Mouse (Mus musculus): ENCODE measurements around the gene Hist1h2bg. TPM values are rescaled to one million over a fixed set of nuclear protein-coding genes. Genes with fewer than 3 reads are reported as not detected.

Gene Hist1h2bg
- polyA plus RNA-seq, 1 experiment from 2014 or later = 6.3 TPM

GRCm38 (mm10) chr13:23609844-23610243 is 38.6 kb downstream of the Hist1h2bg start:
- H3K9me3 ChIP-seq (ENCODE audit: control insufficient read depth, low read length) = no peaks in the 10 kb centered on the region
- 0 out of 2 replicates have a peak, but pooled peaks cover 3% of the 10 kb centered on the region for H3K36me3 ChIP-seq (ENCODE audit: control insufficient read depth, insufficient read depth, low read length)
- no peak for DNase-seq (ENCODE audit: low spot score)
- no peak overlapping the region for H3K9ac ChIP-seq (ENCODE audit: low read depth, low read length)
- H3K27me3 ChIP-seq (replicated peaks; ENCODE audit: control insufficient read depth, insufficient read depth, low read length) = no peaks in the 10 kb centered on the region
- no peak overlapping the region for H3K4me2 ChIP-seq
- H3K27ac ChIP-seq (ENCODE audit: low read depth, low read length) = 0 out of 2 replicates have a peak overlapping the region, but pooled peaks have one; percentile 41
- H3K4me3 ChIP-seq (ENCODE audit: low read depth, low read length) = no peak overlapping the region
- H3K4me1 ChIP-seq (replicated peaks; ENCODE audit: control insufficient read depth, insufficient read depth, low read length) = peaks cover 8% of the 10 kb centered on the region; the same call in 1 of the 2 replicates
- ATAC-seq (replicated peaks; ENCODE audit: low FRiP score) = no peak

DNA sequence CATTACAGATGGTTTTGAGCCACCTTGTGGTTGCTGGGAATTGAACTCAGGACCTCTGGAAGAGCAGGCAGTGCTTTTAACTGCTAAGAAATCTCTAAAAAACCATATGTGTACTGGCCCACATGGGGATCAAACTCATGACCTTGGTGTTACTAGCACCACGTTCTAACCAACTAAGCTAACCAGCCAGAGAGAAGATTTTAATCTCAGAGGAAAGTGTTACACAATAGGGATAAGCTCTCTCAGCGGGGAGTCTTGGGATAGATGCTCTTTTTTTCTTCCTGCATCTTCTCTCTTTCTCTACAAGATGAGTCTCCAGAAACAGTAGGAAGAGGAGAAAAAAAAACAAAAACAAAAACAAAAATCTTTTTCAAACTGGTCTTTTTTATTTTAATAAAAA is 39.2 kb downstream of the Hist1h2bg start:
- ATAC-seq (replicated peaks; ENCODE audit: low FRiP score) = no peak
- no peak overlapping the region for H3K27ac ChIP-seq (ENCODE audit: low read depth, low read length)

DNA sequence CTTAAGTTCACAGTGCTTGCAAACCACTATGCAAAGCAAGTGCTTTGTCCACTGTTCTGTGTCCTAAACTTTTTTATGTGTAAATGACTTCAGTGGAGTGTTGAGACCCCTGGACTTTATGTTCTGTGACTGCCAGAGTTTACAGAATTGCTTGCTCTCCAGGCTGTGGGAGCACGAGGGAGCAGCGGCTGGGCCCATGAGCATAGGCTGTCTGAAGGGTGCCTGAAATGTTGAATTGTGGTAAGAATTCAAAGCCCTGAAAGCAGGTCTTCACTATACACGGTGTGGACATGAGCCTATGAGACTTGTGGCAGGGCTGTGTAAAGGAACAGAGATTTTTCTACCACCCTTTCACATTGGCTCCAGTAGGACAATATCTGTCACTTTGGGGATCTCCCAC is 40.4 kb downstream of the Hist1h2bg start:
- Histone ChIP-seq H3K27me3 (replicated peaks; ENCODE audit: control insufficient read depth, insufficient read depth, low read length) (no peaks in the 10 kb centered on the region), H3K36me3 (ENCODE audit: control insufficient read depth, insufficient read depth, low read length) (0 out of 2 replicates have a peak, but pooled peaks cover 3% of the 10 kb centered on the region), H3K9me3 (ENCODE audit: control insufficient read depth, low read length) (no peaks in the 10 kb centered on the region), H3K4me2 (no peak overlapping the region), H3K4me3 (ENCODE audit: low read depth, low read length) (no peak overlapping the region), H3K9ac (ENCODE audit: low read depth, low read length) (no peak overlapping the region), H3K27ac (ENCODE audit: low read depth, low read length) (no peak overlapping the region), H3K4me1 (replicated peaks; ENCODE audit: control insufficient read depth, insufficient read depth, low read length) (peaks cover 8% of the 10 kb centered on the region; the same call in 1 of the 2 replicates)
- 83% methylated on average over 3 of the region's 3 CpGs for WGBS
- DNase-seq (ENCODE audit: low spot score) (no peak), ATAC-seq (replicated peaks; ENCODE audit: low FRiP score) (no peak)

More for the DNA sequence above, 39.2 kb downstream of the Hist1h2bg start:
- no peaks in the 10 kb centered on the region for H3K27me3 ChIP-seq (replicated peaks; ENCODE audit: control insufficient read depth, insufficient read depth, low read length)
- no peak overlapping the region for H3K9ac ChIP-seq (ENCODE audit: low read depth, low read length)
- no peak overlapping the region for H3K4me2 ChIP-seq
- H3K4me3 ChIP-seq (ENCODE audit: low read depth, low read length) = no peak overlapping the region
- no peak for DNase-seq (ENCODE audit: low spot score)
- 0 out of 2 replicates have a peak, but pooled peaks cover 3% of the 10 kb centered on the region for H3K36me3 ChIP-seq (ENCODE audit: control insufficient read depth, insufficient read depth, low read length)
- H3K4me1 ChIP-seq (replicated peaks; ENCODE audit: control insufficient read depth, insufficient read depth, low read length) = peaks cover 8% of the 10 kb centered on the region; the same call in 1 of the 2 replicates
- 61% methylated on average over 2 of the region's 2 CpGs for WGBS
- H3K9me3 ChIP-seq (ENCODE audit: control insufficient read depth, low read length) = no peaks in the 10 kb centered on the region

- Histone ChIP-seq H3K4me3 (ENCODE audit: low read depth, low read length) (peak overlapping the region; percentile 68), H3K36me3 (ENCODE audit: control insufficient read depth, insufficient read depth, low read length) (no peaks in the 10 kb centered on the region), H3K27ac (ENCODE audit: low read depth, low read length) (peak overlapping the region; percentile 100), H3K27me3 (replicated peaks; ENCODE audit: control insufficient read depth, insufficient read depth, low read length) (no peaks in the 10 kb centered on the region), H3K4me1 (replicated peaks; ENCODE audit: control insufficient read depth, insufficient read depth, low read length) (peaks cover 11% of the 10 kb centered on the region; the same call in 1 of the 2 replicates), H3K4me2 (peak overlapping the region; percentile 96), H3K9me3 (ENCODE audit: control insufficient read depth, low read length) (no peaks in the 10 kb centered on the region), H3K9ac (ENCODE audit: low read depth, low read length) (peak overlapping the region; percentile 98)
- DNase-seq (ENCODE audit: low spot score) (no peak), ATAC-seq (replicated peaks; ENCODE audit: low FRiP score) (no peak)
- WGBS = 41% methylated on average over 12 of the region's 12 CpGs
These were observed 49.0 kb downstream of the Hist1h2bg start for GRCm38 (mm10) chr13:23620056-23620732.

DNA sequence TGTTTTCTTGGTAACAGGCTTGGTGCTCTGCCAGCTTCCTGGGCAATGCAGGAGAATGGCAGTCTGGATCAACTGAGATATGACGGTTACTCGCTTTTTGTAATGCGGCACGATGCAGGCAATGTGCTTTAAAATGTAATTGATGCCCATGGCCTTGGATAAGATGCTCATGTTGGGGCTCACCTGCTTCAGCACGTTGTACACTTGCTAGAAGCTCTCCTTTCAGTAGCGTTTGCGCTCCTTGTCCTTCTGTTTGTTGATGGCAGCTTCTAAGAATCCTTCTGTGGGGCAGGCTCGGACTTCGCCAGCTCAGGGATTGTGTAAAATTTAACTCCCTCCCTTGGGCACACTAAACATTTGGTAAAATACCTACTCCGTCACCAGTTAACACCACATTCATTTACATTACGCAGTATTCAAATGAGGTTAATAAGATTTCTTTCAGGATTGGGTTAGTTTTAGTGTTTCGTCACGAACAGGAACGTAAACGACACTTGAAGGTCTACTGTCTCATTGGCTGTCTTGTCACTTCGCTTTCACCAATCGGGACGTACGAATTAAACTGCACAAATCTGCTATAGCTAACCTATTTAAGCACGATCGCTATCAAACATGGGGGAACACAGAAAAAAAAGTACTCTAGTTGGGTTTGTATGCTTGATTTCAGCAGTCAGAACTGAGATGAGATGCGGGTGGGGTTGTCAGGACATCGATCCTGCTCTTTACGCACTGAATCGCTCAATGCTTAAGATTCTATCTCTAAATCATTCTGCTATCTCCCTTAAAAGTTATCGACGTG is 49.7 kb downstream of the Hist1h2bg start, which contains the start of gene Hist1h2be:
Hist1h2be (minus strand) TSS at position 392 of the 799 bp plus-strand sequence.
- peak within 1 kb of the TSS; percentile 96 for H3K4me2 ChIP-seq
- H3K36me3 ChIP-seq (ENCODE audit: control insufficient read depth, insufficient read depth, low read length) = no peaks in the 10 kb centered on the region
- DNase-seq (ENCODE audit: low spot score) (peak; percentile 73), ATAC-seq (replicated peaks; ENCODE audit: low FRiP score) (peak; percentile 77)
- H3K9me3 ChIP-seq (ENCODE audit: control insufficient read depth, low read length) = no peaks in the 10 kb centered on the region
- H3K4me1 ChIP-seq (replicated peaks; ENCODE audit: control insufficient read depth, insufficient read depth, low read length) = peaks cover 11% of the 10 kb centered on the region; the same call in 1 of the 2 replicates
- peak within 1 kb of the TSS; percentile 98 for H3K9ac ChIP-seq (ENCODE audit: low read depth, low read length)
- peak within 1 kb of the TSS; percentile 68 for H3K4me3 ChIP-seq (ENCODE audit: low read depth, low read length)
- H3K27me3 ChIP-seq (replicated peaks; ENCODE audit: control insufficient read depth, insufficient read depth, low read length) = no peaks in the 10 kb centered on the region
- H3K27ac ChIP-seq (ENCODE audit: low read depth, low read length) = peak within 1 kb of the TSS; percentile 100
- WGBS = 1% methylated on average over 27 of the region's 27 CpGs

Small RNAs within 50 kb of the gene (microRNA-seq; reads per million reads assigned to microRNA genes)
- gene Gm44297 (ENCODE audit: borderline number of aligned reads) (4.2 reads per million, percentile 9 among the genes with 10 or more reads in this experiment), gene Gm44359 (ENCODE audit: borderline number of aligned reads) (1.1 reads per million), gene Gm44394 (ENCODE audit: borderline number of aligned reads) (1.8 reads per million)

Other genes with a start within 250 kb of the Hist1h2bg start
- 36.4 and 37.0 TPM in 2 replicates for gene Zfp322a, start 202.2 kb upstream of the Hist1h2bg start, polyA plus RNA-seq (2014; fragmentation: Nextera tagmentation; extraction: Ambion mirVana)
- 13.1 and 13.4 TPM in 2 replicates for gene Abt1, start 147.5 kb upstream of the Hist1h2bg start, polyA plus RNA-seq (2014; fragmentation: Nextera tagmentation; extraction: Ambion mirVana)
- gene Btn1a1, start 105.5 kb upstream of the Hist1h2bg start, polyA plus RNA-seq (2014; fragmentation: Nextera tagmentation; extraction: Ambion mirVana) = 1.8 and 2.2 TPM in 2 replicates
- 0.08 and 0.32 TPM in 2 replicates for gene Btn2a2, start 82.5 kb upstream of the Hist1h2bg start, polyA plus RNA-seq (2014; fragmentation: Nextera tagmentation; extraction: Ambion mirVana)
- 3.3 and 4.3 TPM in 2 replicates for gene Hist1h4h, start 40.3 kb upstream of the Hist1h2bg start, polyA plus RNA-seq (2014; fragmentation: Nextera tagmentation; extraction: Ambion mirVana)
- gene Hist1h2af, start 37.5 kb upstream of the Hist1h2bg start, polyA plus RNA-seq (2014; fragmentation: Nextera tagmentation; extraction: Ambion mirVana) = 1.1 and 5.1 TPM in 2 replicates
- gene Hist1h3g, start 36.0 kb upstream of the Hist1h2bg start, polyA plus RNA-seq (2014; fragmentation: Nextera tagmentation; extraction: Ambion mirVana) = 5.2 TPM in 2 replicates
- gene Hist1h2bh, start 28.0 kb upstream of the Hist1h2bg start, polyA plus RNA-seq (2014; fragmentation: Nextera tagmentation; extraction: Ambion mirVana) = 1.6 and 1.7 TPM in 2 replicates
- gene Hist1h3f, start 27.3 kb upstream of the Hist1h2bg start, polyA plus RNA-seq (2014; fragmentation: Nextera tagmentation; extraction: Ambion mirVana) = 0.42 and 0.62 TPM in 2 replicates
- gene Hist1h4f, start 19.7 kb upstream of the Hist1h2bg start, polyA plus RNA-seq (2014; fragmentation: Nextera tagmentation; extraction: Ambion mirVana) = 0.66 and 1.4 TPM in 2 replicates
- 0.68 and 0.82 TPM in 2 replicates for gene Hist1h1d, start 18.1 kb upstream of the Hist1h2bg start, polyA plus RNA-seq (2014; fragmentation: Nextera tagmentation; extraction: Ambion mirVana)
- 3.5 and 5.6 TPM in 2 replicates for gene Hist1h3e, start 9.0 kb upstream of the Hist1h2bg start, polyA plus RNA-seq (2014; fragmentation: Nextera tagmentation; extraction: Ambion mirVana)
- gene Hist1h2ae, start 176 bp upstream of the Hist1h2bg start, polyA plus RNA-seq (2014; fragmentation: Nextera tagmentation; extraction: Ambion mirVana) = 61.3 and 62.9 TPM in 2 replicates
- gene Hist1h2bf, start 2.8 kb downstream of the Hist1h2bg start, polyA plus RNA-seq (2014; fragmentation: Nextera tagmentation; extraction: Ambion mirVana) = 1.8 TPM in 2 replicates
- gene Hist1h2ad, start 3.0 kb downstream of the Hist1h2bg start, polyA plus RNA-seq (2014; fragmentation: Nextera tagmentation; extraction: Ambion mirVana) = 0.84 and 0.92 TPM in 2 replicates
- 7.7 and 8.5 TPM in 2 replicates for gene Hist1h3d, start 4.4 kb downstream of the Hist1h2bg start, polyA plus RNA-seq (2014; fragmentation: Nextera tagmentation; extraction: Ambion mirVana)
- gene Hist1h4d, start 10.2 kb downstream of the Hist1h2bg start, polyA plus RNA-seq (2014; fragmentation: Nextera tagmentation; extraction: Ambion mirVana) = 92.8 and 99.3 TPM in 2 replicates
- gene Hist1h2be, start 49.7 kb downstream of the Hist1h2bg start, polyA plus RNA-seq (2014; fragmentation: Nextera tagmentation; extraction: Ambion mirVana) = 4.4 TPM in 2 replicates
- gene Hist1h1e, start 51.2 kb downstream of the Hist1h2bg start, polyA plus RNA-seq (2014; fragmentation: Nextera tagmentation; extraction: Ambion mirVana) = 17.5 and 21.2 TPM in 2 replicates
- gene Hist1h2ac, start 112.6 kb downstream of the Hist1h2bg start, polyA plus RNA-seq (2014; fragmentation: Nextera tagmentation; extraction: Ambion mirVana) = 0.79 and 1.5 TPM in 2 replicates
- 31.9 and 35.7 TPM in 2 replicates for gene Hist1h2bc, start 112.8 kb downstream of the Hist1h2bg start, polyA plus RNA-seq (2014; fragmentation: Nextera tagmentation; extraction: Ambion mirVana)
- not detected in 2 replicates for gene Hist1h1t, start 124.4 kb downstream of the Hist1h2bg start, polyA plus RNA-seq (2014; fragmentation: Nextera tagmentation; extraction: Ambion mirVana)
- gene Hist1h4c, start 127.1 kb downstream of the Hist1h2bg start, polyA plus RNA-seq (2014; fragmentation: Nextera tagmentation; extraction: Ambion mirVana) = 5.1 and 5.2 TPM in 2 replicates
- 6.1 and 7.2 TPM in 2 replicates for gene Hfe, start 139.5 kb downstream of the Hist1h2bg start, polyA plus RNA-seq (2014; fragmentation: Nextera tagmentation; extraction: Ambion mirVana)
- 24.2 and 25.8 TPM in 2 replicates for gene Hist1h1c, start 167.4 kb downstream of the Hist1h2bg start, polyA plus RNA-seq (2014; fragmentation: Nextera tagmentation; extraction: Ambion mirVana)
- 6.1 and 6.7 TPM in 2 replicates for gene Hist1h3c, start 174.2 kb downstream of the Hist1h2bg start, polyA plus RNA-seq (2014; fragmentation: Nextera tagmentation; extraction: Ambion mirVana)
- 3.1 and 4.6 TPM in 2 replicates for gene Hist1h2bb, start 175.3 kb downstream of the Hist1h2bg start, polyA plus RNA-seq (2014; fragmentation: Nextera tagmentation; extraction: Ambion mirVana)
- gene Hist1h2ab, start 179.7 kb downstream of the Hist1h2bg start, polyA plus RNA-seq (2014; fragmentation: Nextera tagmentation; extraction: Ambion mirVana) = 38.5 and 42.1 TPM in 2 replicates
- gene Hist1h3b, start 180.9 kb downstream of the Hist1h2bg start, polyA plus RNA-seq (2014; fragmentation: Nextera tagmentation; extraction: Ambion mirVana) = 5.5 and 8.3 TPM in 2 replicates
- gene Hist1h4b, start 185.6 kb downstream of the Hist1h2bg start, polyA plus RNA-seq (2014; fragmentation: Nextera tagmentation; extraction: Ambion mirVana) = 4.0 TPM in 2 replicates
- gene Hist1h4a, start 189.8 kb downstream of the Hist1h2bg start, polyA plus RNA-seq (2014; fragmentation: Nextera tagmentation; extraction: Ambion mirVana) = 0.57 TPM in 1 of 2 replicates, not detected in the other
- gene Hist1h3a, start 191.0 kb downstream of the Hist1h2bg start, polyA plus RNA-seq (2014; fragmentation: Nextera tagmentation; extraction: Ambion mirVana) = 4.2 and 8.8 TPM in 2 replicates
- gene Hist1h1a, start 192.3 kb downstream of the Hist1h2bg start, polyA plus RNA-seq (2014; fragmentation: Nextera tagmentation; extraction: Ambion mirVana) = 2.8 and 3.9 TPM in 2 replicates
- gene Trim38, start 198.5 kb downstream of the Hist1h2bg start, polyA plus RNA-seq (2014; fragmentation: Nextera tagmentation; extraction: Ambion mirVana) = not detected in 2 replicates
- 0.26 and 0.56 TPM in 2 replicates for gene Slc17a2, start 235.6 kb downstream of the Hist1h2bg start, polyA plus RNA-seq (2014; fragmentation: Nextera tagmentation; extraction: Ambion mirVana)